In genomic region chr15:60534701-60535100, GRCm38 (mm10) we compare ENCODE assay signal across 23 mouse cellular contexts.
DNase-seq lines count a peak whose midpoint lies in the region; ATAC-seq lines count a peak whose summit lies in the region.
"Had no signal": no experiment of that assay in that cellular context is flagged by ENCODE, and none has a peak within 500 bp of the region (broad histone marks: within the 10 kb centered on the region; RNA-seq: fewer than 3 reads in every experiment).

No protein-coding gene starts in this region.

- 45% methylated on average over 9 of the region's 9 CpGs for WGBS in lung, embryonic 16.5 days
- 85% methylated on average over 9 of the region's 9 CpGs for WGBS in forebrain, embryonic 12.5 days

- DNase-seq in kidney, adult 9 months: peak; percentile 7
- no peak for DNase-seq in kidney, adult 11 months
- peak; percentile 28 for DNase-seq in lung, postnatal 36 days
- DNase-seq in cerebellum, adult 9-11 months: no peak
- DNase-seq: adrenal gland, postnatal 14 days; cerebellum, adult 11-12 months; cerebellum, postnatal 14 days; forebrain, postnatal 0 days; heart, postnatal 10 days; kidney, adult 18-20 months; liver; midbrain, embryonic 14.5 days; thymus, postnatal 25 days had no signal

- peak; percentile 90 for ATAC-seq in lung, embryonic 16.5 days (ENCODE audit: low read depth)
- no peak for ATAC-seq in forebrain, embryonic 12.5 days (ENCODE audit: low FRiP score)
- ATAC-seq in CD4-positive, CD25-positive, alpha-beta regulatory T cell, adult 4 months: no peak
- ATAC-seq: forebrain, postnatal 0 days; inflammation-experienced regulatory T-cells, adult 6 months had no signal

- no peaks in the 10 kb centered on the region for H3K27me3 ChIP-seq in lung, embryonic 16.5 days (ENCODE audit: control insufficient read depth, insufficient read depth, low read depth, low read length)
- H3K27me3 ChIP-seq in forebrain, embryonic 12.5 days: no peaks in the 10 kb centered on the region
- H3K27me3 ChIP-seq: heart, embryonic 13.5 days; liver, embryonic 15.5 days; stomach, embryonic 15.5 days had no signal

- H3K27ac ChIP-seq in lung, embryonic 16.5 days (ENCODE audit: low read length): no peak overlapping the region
- no peak overlapping the region for H3K27ac ChIP-seq in forebrain, embryonic 12.5 days
- H3K27ac ChIP-seq: heart, embryonic 13.5 days; hindbrain, embryonic 14.5 days; kidney, postnatal 0 days; liver, embryonic 15.5 days; stomach, embryonic 15.5 days had no signal

- H3K4me1 ChIP-seq in lung, embryonic 16.5 days (replicated peaks; ENCODE audit: control insufficient read depth, insufficient read depth, low read length): no peaks in the 10 kb centered on the region
- no peaks in the 10 kb centered on the region for H3K4me1 ChIP-seq in forebrain, embryonic 12.5 days
- H3K4me1 ChIP-seq: heart, embryonic 13.5 days; liver, embryonic 15.5 days; stomach, embryonic 15.5 days had no signal

- H3K4me3 ChIP-seq in lung, embryonic 16.5 days (ENCODE audit: low read length): no peak overlapping the region
- H3K4me3 ChIP-seq in forebrain, embryonic 12.5 days (replicated peaks): no peak overlapping the region
- H3K4me3 ChIP-seq: erythroblast, embryonic 14.5 days; heart, embryonic 13.5 days; liver, embryonic 15.5 days; stomach, embryonic 15.5 days had no signal

- H3K4me2 ChIP-seq in lung, embryonic 16.5 days (ENCODE audit: low read depth, low read length): peak overlapping the region; percentile 22; the same call in 1 of the 2 replicates
- no peak overlapping the region for H3K4me2 ChIP-seq in forebrain, embryonic 12.5 days
- H3K4me2 ChIP-seq: heart, embryonic 13.5 days; hindbrain, embryonic 14.5 days; liver, embryonic 15.5 days; stomach, embryonic 15.5 days had no signal

- no peaks in the 10 kb centered on the region for H3K36me3 ChIP-seq in lung, embryonic 16.5 days (ENCODE audit: control insufficient read depth, insufficient read depth, low read length)
- H3K36me3 ChIP-seq in forebrain, embryonic 12.5 days (replicated peaks): no peaks in the 10 kb centered on the region
- H3K36me3 ChIP-seq: heart, embryonic 13.5 days; liver, embryonic 15.5 days; stomach, embryonic 15.5 days had no signal

- no peak overlapping the region for H3K9ac ChIP-seq in lung, embryonic 16.5 days (ENCODE audit: low read length)
- no peak overlapping the region for H3K9ac ChIP-seq in forebrain, embryonic 12.5 days
- H3K9ac ChIP-seq: forebrain, postnatal 0 days; heart, embryonic 13.5 days; hindbrain, embryonic 14.5 days; liver, embryonic 15.5 days; stomach, embryonic 15.5 days had no signal

- no peaks in the 10 kb centered on the region for H3K9me3 ChIP-seq in lung, embryonic 16.5 days (ENCODE audit: control insufficient read depth, low read length)
- no peaks in the 10 kb centered on the region for H3K9me3 ChIP-seq in forebrain, embryonic 12.5 days
- H3K9me3 ChIP-seq: heart, embryonic 13.5 days; liver, embryonic 15.5 days; stomach, embryonic 15.5 days had no signal

Comparison
In these comparisons a context has a peak if more than half of its experiments do, and no peak if none do; other contexts are left out.
1. DNase-seq: peak in kidney, adult 9 months (single experiment) and lung, postnatal 36 days (single experiment); none in kidney, adult 11 months (single experiment) and cerebellum, adult 9-11 months (single experiment).